Mouse (Mus musculus): ENCODE measurements around the gene Gcgr.

DNA sequence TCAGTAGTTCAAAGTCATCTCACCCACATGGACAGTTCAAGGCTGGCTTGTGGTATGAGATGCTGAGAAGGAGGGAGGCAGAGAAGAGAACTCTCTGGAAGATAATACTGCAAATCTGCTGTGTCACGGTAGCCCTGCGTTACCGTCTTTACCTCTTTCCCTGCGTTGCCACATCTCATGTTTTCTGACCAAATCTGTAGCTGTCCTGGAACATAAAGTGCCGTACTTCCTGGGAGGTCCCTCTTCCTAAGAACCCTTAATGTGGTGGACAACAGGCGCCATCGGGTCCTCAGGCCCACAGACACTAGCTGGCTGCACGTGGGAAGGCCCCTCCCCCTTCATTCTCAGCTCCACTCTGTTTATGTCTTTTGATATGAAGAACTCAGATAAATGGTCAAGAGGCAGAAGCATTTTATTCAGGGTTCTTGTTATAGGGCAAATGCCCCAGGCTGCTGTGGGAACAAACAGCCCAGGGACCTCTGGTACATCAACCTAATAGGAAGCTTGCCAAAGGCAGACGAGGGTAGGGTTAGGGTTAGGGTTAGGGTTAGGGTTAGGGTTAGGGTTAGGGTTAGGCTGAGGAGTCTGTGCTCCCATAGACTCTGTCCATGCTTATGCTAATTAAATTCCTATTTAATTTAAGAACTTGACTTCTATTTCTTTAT is 2.7 kb upstream of the Gcgr start:
- TF ChIP-seq CTCF (IDR thresholded peaks at IDR 0.05; ENCODE audit: low read depth) (no peak), EP300 (optimal IDR thresholded peaks at IDR 0.05) (no peak)
